Mouse (Mus musculus): ENCODE data around the gene Lrp8. TPM values are rescaled to one million over a fixed set of nuclear protein-coding genes. Genes with fewer than 3 reads are reported as not detected.

Lrp8 gene
- total and polyA plus RNA-seq, 3 experiments: 25.2 to 33.2 TPM; not detected in 1

GRCm38 (mm10) chr4:107846795-107847194, 44.7 kb downstream of the Lrp8 start:
- H3K36me3 ChIP-seq (ENCODE audit: control insufficient read depth in 1 of 2, insufficient read depth in 2 of 2, low read length in 2 of 2): no peaks in the 10 kb centered on the region; a peak in 2 of 4 replicates

GRCm38 (mm10) chr4:107848546-107848945, 46.5 kb downstream of the Lrp8 start:
- TF ChIP-seq BHLHE40 (IDR thresholded peaks at IDR 0.05; ENCODE audit: borderline replicate concordance, low read depth, low read length) (no peak), E2F4 (IDR thresholded peaks at IDR 0.05; ENCODE audit: borderline replicate concordance, low read depth, low read length) (no peak), MEF2A (IDR thresholded peaks at IDR 0.05; ENCODE audit: extremely low read depth, insufficient replicate concordance, low read depth, low read length, poor library complexity, severe bottlenecking) (no peak), GABPA (IDR thresholded peaks at IDR 0.05; ENCODE audit: low read depth, low read length) (no peak), RCOR1 (IDR thresholded peaks at IDR 0.05; ENCODE audit: low read depth, low read length) (no peak), UBTF (IDR thresholded peaks at IDR 0.05; ENCODE audit: borderline replicate concordance, insufficient read depth, low read depth, low read length) (no peak), NELFE (IDR thresholded peaks at IDR 0.05; ENCODE audit: low read depth, low read length) (no peak), MAFK (IDR thresholded peaks at IDR 0.05; ENCODE audit: borderline replicate concordance, low read depth, low read length) (no peak), ELF1 (IDR thresholded peaks at IDR 0.05; ENCODE audit: low read depth, low read length) (no peak), MAX (IDR thresholded peaks at IDR 0.05; ENCODE audit: low read length) (no peak), TAL1 (IDR thresholded peaks at IDR 0.05; ENCODE audit: low read length) (no peak), POLR2A (IDR thresholded peaks at IDR 0.05; ENCODE audit: control insufficient read depth in 1 of 2, insufficient read depth in 1 of 2, low read depth in 1 of 2, low read length in 2 of 2, poor library complexity in 1 of 2) (no peak)
- H3K4me1 ChIP-seq (ENCODE audit: control insufficient read depth in 1 of 2, insufficient read depth in 2 of 2, low read length in 2 of 2): no peaks in the 10 kb centered on the region
- H3K27ac ChIP-seq (ENCODE audit: control insufficient read depth, low read depth, low read length): no peak overlapping the region
- no peak for DNase-seq (ENCODE audit: low read depth, low spot score)
- no peaks in the 10 kb centered on the region for H3K79me2 ChIP-seq (ENCODE audit: control insufficient read depth, insufficient read depth, low read length, poor library complexity)
- no peaks in the 10 kb centered on the region for H3K27me3 ChIP-seq (ENCODE audit: control insufficient read depth in 1 of 2, insufficient read depth in 2 of 2, low read length in 2 of 2)
- no peak overlapping the region for H3K4me3 ChIP-seq (ENCODE audit: control insufficient read depth in 1 of 2, insufficient read depth in 1 of 2, low read depth in 2 of 2, low read length in 2 of 2)
- no peaks in the 10 kb centered on the region; a peak in 2 of 4 replicates for H3K36me3 ChIP-seq (ENCODE audit: control insufficient read depth in 1 of 2, insufficient read depth in 2 of 2, low read length in 2 of 2)
- no peak overlapping the region for H3K9ac ChIP-seq (ENCODE audit: control insufficient read depth, low read depth, low read length, poor library complexity, severe bottlenecking)
- H3K9me3 ChIP-seq (replicated peaks; ENCODE audit: insufficient read depth, low read length): no peaks in the 10 kb centered on the region

More at GRCm38 (mm10) chr4:107846795-107847194, 44.7 kb downstream of the Lrp8 start:
- no peak for DNase-seq (ENCODE audit: low read depth, low spot score)
- Histone ChIP-seq H3K4me3 (ENCODE audit: control insufficient read depth in 1 of 2, insufficient read depth in 1 of 2, low read depth in 2 of 2, low read length in 2 of 2) (no peak overlapping the region), H3K9ac (ENCODE audit: control insufficient read depth, low read depth, low read length, poor library complexity, severe bottlenecking) (no peak overlapping the region), H3K9me3 (replicated peaks; ENCODE audit: insufficient read depth, low read length) (no peaks in the 10 kb centered on the region), H3K27me3 (ENCODE audit: control insufficient read depth in 1 of 2, insufficient read depth in 2 of 2, low read length in 2 of 2) (no peaks in the 10 kb centered on the region), H3K79me2 (ENCODE audit: control insufficient read depth, insufficient read depth, low read length, poor library complexity) (no peaks in the 10 kb centered on the region), H3K4me1 (ENCODE audit: control insufficient read depth in 1 of 2, insufficient read depth in 2 of 2, low read length in 2 of 2) (no peaks in the 10 kb centered on the region), H3K27ac (ENCODE audit: control insufficient read depth, low read depth, low read length) (no peak overlapping the region)
- no peak for TF ChIP-seq NELFE (IDR thresholded peaks at IDR 0.05; ENCODE audit: low read depth, low read length)

GRCm38 (mm10) chr4:107849621-107850020, 47.6 kb downstream of the Lrp8 start:
- Histone ChIP-seq H3K4me1 (ENCODE audit: control insufficient read depth in 1 of 2, insufficient read depth in 2 of 2, low read length in 2 of 2) (no peaks in the 10 kb centered on the region), H3K9ac (ENCODE audit: control insufficient read depth, low read depth, low read length, poor library complexity, severe bottlenecking) (no peak overlapping the region), H3K79me2 (ENCODE audit: control insufficient read depth, insufficient read depth, low read length, poor library complexity) (no peaks in the 10 kb centered on the region), H3K4me3 (ENCODE audit: control insufficient read depth in 1 of 2, insufficient read depth in 1 of 2, low read depth in 2 of 2, low read length in 2 of 2) (no peak overlapping the region), H3K36me3 (ENCODE audit: control insufficient read depth in 1 of 2, insufficient read depth in 2 of 2, low read length in 2 of 2) (no peaks in the 10 kb centered on the region; a peak in 2 of 4 replicates), H3K27ac (ENCODE audit: control insufficient read depth, low read depth, low read length) (no peak overlapping the region), H3K9me3 (replicated peaks; ENCODE audit: insufficient read depth, low read length) (no peaks in the 10 kb centered on the region), H3K27me3 (ENCODE audit: control insufficient read depth in 1 of 2, insufficient read depth in 2 of 2, low read length in 2 of 2) (no peaks in the 10 kb centered on the region)
- TF ChIP-seq ZMIZ1 (IDR thresholded peaks at IDR 0.05; ENCODE audit: low read depth, low read length) (no peak), ZKSCAN1 (IDR thresholded peaks at IDR 0.05; ENCODE audit: low read depth, low read length) (no peak), POLR2AphosphoS2 (IDR thresholded peaks at IDR 0.05; ENCODE audit: low read length) (no peak), MEF2A (IDR thresholded peaks at IDR 0.05; ENCODE audit: extremely low read depth, insufficient replicate concordance, low read depth, low read length, poor library complexity, severe bottlenecking) (no peak)
- DNase-seq (ENCODE audit: low read depth, low spot score): no peak
